Mouse (Mus musculus): ENCODE measurements around the gene Wipf2. TPM values are rescaled to one million over a fixed set of nuclear protein-coding genes. Genes with fewer than 3 reads are reported as not detected.
A peak's percentile ranks its signal among the peaks of the same experiment; 100 is the strongest.

Gene Wipf2
- polyA plus RNA-seq, 1 experiment, result 27.3 TPM

GRCm38 (mm10) chr11:98943741-98944461, 80.5 kb downstream of the Wipf2 start:
- Histone ChIP-seq H3K27ac (ENCODE audit: insufficient read depth, low read depth, low read length) (peak overlapping the region; percentile 72), H3K36me3 (ENCODE audit: control insufficient read depth, insufficient read depth, low read length) (no peaks in the 10 kb centered on the region), H3K4me3 (ENCODE audit: low read depth, low read length) (no peak overlapping the region), H3K4me1 (ENCODE audit: control insufficient read depth, insufficient read depth, insufficient read length, low read length) (peaks cover 67% of the 10 kb centered on the region), H3K27me3 (ENCODE audit: control insufficient read depth, insufficient read depth, low read length) (no peaks in the 10 kb centered on the region)
- WGBS, result 69% methylated on average over 14 of the region's 14 CpGs
- TF ChIP-seq CTCF (IDR thresholded peaks at IDR 0.05; ENCODE audit: extremely low read depth, insufficient read length, insufficient replicate concordance, low read depth, low read length) (no peak), POLR2A (IDR thresholded peaks at IDR 0.05; ENCODE audit: low read depth, low read length) (no peak)

GRCm38 (mm10) chr11:98944897-98945604, 81.6 kb downstream of the Wipf2 start:
- peaks cover 67% of the 10 kb centered on the region for H3K4me1 ChIP-seq (ENCODE audit: control insufficient read depth, insufficient read depth, insufficient read length, low read length)

DNA sequence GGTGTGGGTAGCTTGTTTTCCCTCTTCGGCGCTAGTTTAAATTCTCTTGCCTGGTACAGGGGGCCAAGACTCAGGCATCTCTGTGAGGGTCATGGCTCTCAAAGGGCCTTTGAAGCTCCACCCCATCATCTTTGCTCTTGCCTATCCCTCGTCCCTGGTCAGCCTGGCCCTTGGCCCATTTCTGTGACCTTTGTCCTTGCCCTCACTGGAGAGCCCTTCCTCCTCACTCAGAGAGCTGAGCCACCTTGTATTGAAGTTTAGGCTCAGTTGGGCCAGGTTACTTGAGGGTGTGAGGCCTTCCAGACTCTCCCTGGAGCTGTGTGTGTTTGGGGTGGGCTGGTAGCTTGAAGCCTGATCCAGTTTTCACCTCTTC, 82.2 kb downstream of the Wipf2 start:
- Histone ChIP-seq H3K27ac (ENCODE audit: insufficient read depth, low read depth, low read length) (peak overlapping the region; percentile 52), H3K4me3 (ENCODE audit: low read depth, low read length) (no peak overlapping the region), H3K4me1 (ENCODE audit: control insufficient read depth, insufficient read depth, insufficient read length, low read length) (peaks cover 67% of the 10 kb centered on the region), H3K36me3 (ENCODE audit: control insufficient read depth, insufficient read depth, low read length) (peaks cover 5% of the 10 kb centered on the region), H3K27me3 (ENCODE audit: control insufficient read depth, insufficient read depth, low read length) (no peaks in the 10 kb centered on the region)
- WGBS, result 35% methylated on average over 3 of the region's 3 CpGs
- TF ChIP-seq CTCF (IDR thresholded peaks at IDR 0.05; ENCODE audit: extremely low read depth, insufficient read length, insufficient replicate concordance, low read depth, low read length) (no peak), POLR2A (IDR thresholded peaks at IDR 0.05; ENCODE audit: low read depth, low read length) (no peak)

More at GRCm38 (mm10) chr11:98944897-98945604, 81.6 kb downstream of the Wipf2 start:
- Histone ChIP-seq H3K27ac (ENCODE audit: insufficient read depth, low read depth, low read length) (peak overlapping the region; percentile 72), H3K27me3 (ENCODE audit: control insufficient read depth, insufficient read depth, low read length) (no peaks in the 10 kb centered on the region), H3K36me3 (ENCODE audit: control insufficient read depth, insufficient read depth, low read length) (0 out of 2 replicates have a peak, but pooled peaks cover under 1% of the 10 kb centered on the region), H3K4me3 (ENCODE audit: low read depth, low read length) (no peak overlapping the region)
- no peak for TF ChIP-seq CTCF (IDR thresholded peaks at IDR 0.05; ENCODE audit: extremely low read depth, insufficient read length, insufficient replicate concordance, low read depth, low read length)
- TF ChIP-seq POLR2A (IDR thresholded peaks at IDR 0.05; ENCODE audit: low read depth, low read length), result no peak
- 54% methylated on average over 11 of the region's 11 CpGs for WGBS

DNA sequence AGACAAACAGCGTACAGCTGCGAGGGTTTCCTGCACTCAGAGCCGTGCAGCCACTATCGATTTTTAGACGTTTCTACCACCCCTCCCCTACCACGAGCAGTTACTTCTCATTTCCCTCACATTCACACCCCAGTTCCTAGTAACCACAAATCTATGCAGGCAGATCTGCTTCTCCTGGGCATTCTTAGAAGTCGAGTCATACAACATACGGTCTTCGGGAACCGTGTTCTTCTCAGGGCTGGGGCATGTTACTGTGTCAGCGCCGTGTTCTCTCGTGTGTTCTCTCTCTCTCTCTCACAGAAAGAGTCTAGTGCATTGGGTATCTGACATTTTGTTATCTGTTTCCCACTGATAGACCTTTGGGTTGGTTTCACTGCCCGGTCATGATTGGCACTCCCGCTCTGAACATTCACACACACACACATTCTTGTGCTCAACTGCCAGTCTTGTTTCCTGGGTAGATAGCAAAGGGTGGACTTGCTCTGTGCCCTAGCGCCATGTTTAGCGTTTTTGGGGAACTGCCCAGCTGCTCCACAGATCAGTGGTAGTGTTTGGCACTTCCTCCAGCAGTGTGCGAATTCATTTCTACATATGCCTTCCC, 84.6 kb downstream of the Wipf2 start:
- WGBS, result 27% methylated on average over 18 of the region's 18 CpGs
- H3K4me1 ChIP-seq (ENCODE audit: control insufficient read depth, insufficient read depth, insufficient read length, low read length), result peaks cover 56% of the 10 kb centered on the region

DNA sequence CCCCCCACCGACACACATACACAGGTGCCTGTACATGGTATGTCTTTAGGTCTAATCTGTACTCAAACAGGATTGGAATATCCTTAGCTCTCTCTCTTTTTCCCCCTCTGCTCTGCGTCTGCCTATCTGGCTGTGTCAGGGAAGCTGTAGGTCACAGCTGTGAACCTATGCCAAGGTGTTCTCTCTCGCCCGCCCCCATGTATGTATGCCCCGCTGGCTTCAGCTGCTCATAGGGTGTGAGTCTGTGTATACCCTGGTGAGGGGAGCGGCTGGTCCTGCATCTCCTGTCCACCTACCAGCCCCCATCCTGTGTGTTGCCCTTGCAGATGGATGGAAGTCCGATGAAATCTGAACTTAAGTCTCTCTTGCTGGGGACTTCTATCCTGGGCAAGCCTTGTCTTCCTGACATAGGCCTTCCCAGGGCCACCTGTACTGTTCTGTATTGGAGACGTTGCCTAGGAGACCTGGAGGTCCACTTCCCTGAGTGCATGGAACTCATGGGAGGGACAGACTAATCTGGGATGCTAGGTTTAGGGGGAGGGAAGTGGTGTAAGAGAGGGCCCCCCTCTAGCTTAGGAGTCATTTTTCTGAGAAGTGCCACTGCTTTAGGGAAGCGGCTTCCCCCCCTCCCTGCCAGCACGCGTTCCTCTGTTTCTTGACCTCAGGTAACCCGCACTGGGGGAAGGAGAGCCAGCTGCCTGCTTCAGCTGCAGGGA, 86.0 kb downstream of the Wipf2 start:
- WGBS, result 66% methylated on average over 12 of the region's 12 CpGs
- no peak for TF ChIP-seq CTCF (IDR thresholded peaks at IDR 0.05; ENCODE audit: extremely low read depth, insufficient read length, insufficient replicate concordance, low read depth, low read length)
- no peak for TF ChIP-seq POLR2A (IDR thresholded peaks at IDR 0.05; ENCODE audit: low read depth, low read length)
- H3K36me3 ChIP-seq (ENCODE audit: control insufficient read depth, insufficient read depth, low read length), result peaks cover 6% of the 10 kb centered on the region
- no peak overlapping the region for H3K4me3 ChIP-seq (ENCODE audit: low read depth, low read length)
- no peaks in the 10 kb centered on the region for H3K27me3 ChIP-seq (ENCODE audit: control insufficient read depth, insufficient read depth, low read length)
- H3K4me1 ChIP-seq (ENCODE audit: control insufficient read depth, insufficient read depth, insufficient read length, low read length), result peaks cover 51% of the 10 kb centered on the region
- H3K27ac ChIP-seq (ENCODE audit: insufficient read depth, low read depth, low read length), result no peak overlapping the region

More for the DNA sequence above, 84.6 kb downstream of the Wipf2 start:
- peak overlapping the region; percentile 74 for H3K27ac ChIP-seq (ENCODE audit: insufficient read depth, low read depth, low read length)
- no peaks in the 10 kb centered on the region for H3K27me3 ChIP-seq (ENCODE audit: control insufficient read depth, insufficient read depth, low read length)
- H3K36me3 ChIP-seq (ENCODE audit: control insufficient read depth, insufficient read depth, low read length), result peaks cover 6% of the 10 kb centered on the region
- no peak overlapping the region for H3K4me3 ChIP-seq (ENCODE audit: low read depth, low read length)
- TF ChIP-seq POLR2A (IDR thresholded peaks at IDR 0.05; ENCODE audit: low read depth, low read length), result no peak
- TF ChIP-seq CTCF (IDR thresholded peaks at IDR 0.05; ENCODE audit: extremely low read depth, insufficient read length, insufficient replicate concordance, low read depth, low read length), result no peak

GRCm38 (mm10) chr11:98949958-98950460, 86.6 kb downstream of the Wipf2 start:
- Histone ChIP-seq H3K4me3 (ENCODE audit: low read depth, low read length) (no peak overlapping the region), H3K4me1 (ENCODE audit: control insufficient read depth, insufficient read depth, insufficient read length, low read length) (peaks cover 47% of the 10 kb centered on the region), H3K27me3 (ENCODE audit: control insufficient read depth, insufficient read depth, low read length) (no peaks in the 10 kb centered on the region), H3K36me3 (ENCODE audit: control insufficient read depth, insufficient read depth, low read length) (peaks cover 6% of the 10 kb centered on the region), H3K27ac (ENCODE audit: insufficient read depth, low read depth, low read length) (no peak overlapping the region)
- TF ChIP-seq CTCF (IDR thresholded peaks at IDR 0.05; ENCODE audit: extremely low read depth, insufficient read length, insufficient replicate concordance, low read depth, low read length), result no peak
- TF ChIP-seq POLR2A (IDR thresholded peaks at IDR 0.05; ENCODE audit: low read depth, low read length), result no peak
- 58% methylated on average over 7 of the region's 7 CpGs for WGBS

All from small intestine, adult 2 months (tissue).